Mouse (Mus musculus): ENCODE measurements at regions not wholly inside any gene's neighbourhood (a gene's known extent, or its start where the extent isn't known, plus 50 kb on each side); places are given as distances from the start of the nearest gene placed in this dataset.

GRCm38 (mm10) chr9:94301896-94302295, 236.0 kb downstream of the 1190002N15Rik start:
- Histone ChIP-seq H3K27me3 (ENCODE audit: control insufficient read depth, insufficient read depth, low read length) (no peaks in the 10 kb centered on the region), H3K4me2 (ENCODE audit: low read depth, low read length) (no peak overlapping the region), H3K9ac (ENCODE audit: low read length) (no peak overlapping the region), H3K4me1 (ENCODE audit: control insufficient read depth, insufficient read depth, low read length) (no peaks in the 10 kb centered on the region), H3K4me3 (ENCODE audit: low read length) (no peak overlapping the region), H3K27ac (ENCODE audit: low read length) (no peak overlapping the region), H3K9me3 (replicated peaks; ENCODE audit: control insufficient read depth, low read length) (no peaks in the 10 kb centered on the region), H3K36me3 (ENCODE audit: control insufficient read depth, insufficient read depth) (no peaks in the 10 kb centered on the region)
- WGBS = 89% methylated on average over 1 of the region's 1 CpGs
- ATAC-seq (replicated peaks; ENCODE audit: extremely low read depth, insufficient read depth, low FRiP score) = no peak

- H3K27me3 ChIP-seq (ENCODE audit: control insufficient read depth, insufficient read depth, low read length) = no peaks in the 10 kb centered on the region
- ATAC-seq (replicated peaks; ENCODE audit: extremely low read depth, insufficient read depth, low FRiP score) = no peak
- no peaks in the 10 kb centered on the region for H3K9me3 ChIP-seq (replicated peaks; ENCODE audit: control insufficient read depth, low read length)
- H3K4me1 ChIP-seq (ENCODE audit: control insufficient read depth, insufficient read depth, low read length) = peaks cover 5% of the 10 kb centered on the region; the same call in 1 of the 2 replicates
- no peak overlapping the region for H3K9ac ChIP-seq (ENCODE audit: low read length)
- no peak overlapping the region for H3K27ac ChIP-seq (ENCODE audit: low read length)
- WGBS = 26% methylated on average over 6 of the region's 6 CpGs
- no peak overlapping the region for H3K4me3 ChIP-seq (ENCODE audit: low read length)
- H3K36me3 ChIP-seq (ENCODE audit: control insufficient read depth, insufficient read depth) = no peaks in the 10 kb centered on the region
- 0 out of 2 replicates have a peak overlapping the region, but pooled peaks have one; percentile 6 for H3K4me2 ChIP-seq (ENCODE audit: low read depth, low read length)
These were observed 242.4 kb downstream of the 1190002N15Rik start for GRCm38 (mm10) chr9:94295431-94295830.

- H3K4me3 ChIP-seq (ENCODE audit: low read length) = no peak overlapping the region
- WGBS = 72% methylated on average over 3 of the region's 3 CpGs
- ATAC-seq (replicated peaks; ENCODE audit: extremely low read depth, insufficient read depth, low FRiP score) = no peak
- no peaks in the 10 kb centered on the region for H3K36me3 ChIP-seq (ENCODE audit: control insufficient read depth, insufficient read depth)
- no peaks in the 10 kb centered on the region for H3K27me3 ChIP-seq (ENCODE audit: control insufficient read depth, insufficient read depth, low read length)
- peaks cover 5% of the 10 kb centered on the region; the same call in 1 of the 2 replicates for H3K4me1 ChIP-seq (ENCODE audit: control insufficient read depth, insufficient read depth, low read length)
- no peak overlapping the region for H3K9ac ChIP-seq (ENCODE audit: low read length)
- H3K4me2 ChIP-seq (ENCODE audit: low read depth, low read length) = no peak overlapping the region
- H3K9me3 ChIP-seq (replicated peaks; ENCODE audit: control insufficient read depth, low read length) = no peaks in the 10 kb centered on the region
- H3K27ac ChIP-seq (ENCODE audit: low read length) = no peak overlapping the region
These were observed 245.7 kb downstream of the 1190002N15Rik start for GRCm38 (mm10) chr9:94292147-94292546.

- ATAC-seq (replicated peaks; ENCODE audit: extremely low read depth, insufficient read depth, low FRiP score) = no peak
- Histone ChIP-seq H3K9me3 (replicated peaks; ENCODE audit: control insufficient read depth, low read length) (no peaks in the 10 kb centered on the region), H3K27me3 (ENCODE audit: control insufficient read depth, insufficient read depth, low read length) (no peaks in the 10 kb centered on the region), H3K9ac (ENCODE audit: low read length) (no peak overlapping the region), H3K4me1 (ENCODE audit: control insufficient read depth, insufficient read depth, low read length) (no peaks in the 10 kb centered on the region), H3K4me2 (ENCODE audit: low read depth, low read length) (no peak overlapping the region), H3K4me3 (ENCODE audit: low read length) (no peak overlapping the region), H3K27ac (ENCODE audit: low read length) (no peak overlapping the region), H3K36me3 (ENCODE audit: control insufficient read depth, insufficient read depth) (no peaks in the 10 kb centered on the region)
These were observed 248.3 kb downstream of the 1190002N15Rik start for GRCm38 (mm10) chr9:94289546-94289945.

- Histone ChIP-seq H3K4me3 (ENCODE audit: low read length) (no peak overlapping the region), H3K4me1 (ENCODE audit: control insufficient read depth, insufficient read depth, low read length) (no peaks in the 10 kb centered on the region), H3K9ac (ENCODE audit: low read length) (no peak overlapping the region), H3K36me3 (ENCODE audit: control insufficient read depth, insufficient read depth) (no peaks in the 10 kb centered on the region), H3K27ac (ENCODE audit: low read length) (no peak overlapping the region), H3K27me3 (ENCODE audit: control insufficient read depth, insufficient read depth, low read length) (no peaks in the 10 kb centered on the region), H3K9me3 (replicated peaks; ENCODE audit: control insufficient read depth, low read length) (no peaks in the 10 kb centered on the region), H3K4me2 (ENCODE audit: low read depth, low read length) (no peak overlapping the region)
- no peak for ATAC-seq (replicated peaks; ENCODE audit: extremely low read depth, insufficient read depth, low FRiP score)
- WGBS = 42% methylated on average over 2 of the region's 2 CpGs
These were observed 250.3 kb downstream of the 1190002N15Rik start for GRCm38 (mm10) chr9:94287559-94287958.

- Histone ChIP-seq H3K4me3 (ENCODE audit: low read length) (no peak overlapping the region), H3K36me3 (ENCODE audit: control insufficient read depth, insufficient read depth) (no peaks in the 10 kb centered on the region), H3K9ac (ENCODE audit: low read length) (no peak overlapping the region), H3K27ac (ENCODE audit: low read length) (no peak overlapping the region), H3K9me3 (replicated peaks; ENCODE audit: control insufficient read depth, low read length) (no peaks in the 10 kb centered on the region), H3K4me2 (ENCODE audit: low read depth, low read length) (no peak overlapping the region), H3K27me3 (ENCODE audit: control insufficient read depth, insufficient read depth, low read length) (no peaks in the 10 kb centered on the region), H3K4me1 (ENCODE audit: control insufficient read depth, insufficient read depth, low read length) (no peaks in the 10 kb centered on the region)
- no peak for ATAC-seq (replicated peaks; ENCODE audit: extremely low read depth, insufficient read depth, low FRiP score)
- WGBS = 81% methylated on average over 4 of the region's 4 CpGs
These were observed 259.0 kb downstream of the 1190002N15Rik start for GRCm38 (mm10) chr9:94278657-94279585.

- Histone ChIP-seq H3K27me3 (ENCODE audit: control insufficient read depth, insufficient read depth, low read length) (no peaks in the 10 kb centered on the region), H3K9ac (ENCODE audit: low read length) (no peak overlapping the region), H3K4me3 (ENCODE audit: low read length) (no peak overlapping the region), H3K27ac (ENCODE audit: low read length) (no peak overlapping the region), H3K4me2 (ENCODE audit: low read depth, low read length) (no peak overlapping the region), H3K36me3 (ENCODE audit: control insufficient read depth, insufficient read depth) (no peaks in the 10 kb centered on the region), H3K4me1 (ENCODE audit: control insufficient read depth, insufficient read depth, low read length) (no peaks in the 10 kb centered on the region), H3K9me3 (replicated peaks; ENCODE audit: control insufficient read depth, low read length) (no peaks in the 10 kb centered on the region)
- 87% methylated on average over 3 of the region's 3 CpGs for WGBS
- ATAC-seq (replicated peaks; ENCODE audit: extremely low read depth, insufficient read depth, low FRiP score) = no peak
These were observed 260.8 kb downstream of the 1190002N15Rik start for GRCm38 (mm10) chr9:94277096-94277495.

- Histone ChIP-seq H3K36me3 (ENCODE audit: control insufficient read depth, insufficient read depth) (no peaks in the 10 kb centered on the region), H3K27me3 (ENCODE audit: control insufficient read depth, insufficient read depth, low read length) (no peaks in the 10 kb centered on the region), H3K9ac (ENCODE audit: low read length) (no peak overlapping the region), H3K27ac (ENCODE audit: low read length) (no peak overlapping the region), H3K4me1 (ENCODE audit: control insufficient read depth, insufficient read depth, low read length) (no peaks in the 10 kb centered on the region), H3K4me2 (ENCODE audit: low read depth, low read length) (no peak overlapping the region), H3K9me3 (replicated peaks; ENCODE audit: control insufficient read depth, low read length) (no peaks in the 10 kb centered on the region), H3K4me3 (ENCODE audit: low read length) (no peak overlapping the region)
- WGBS = 86% methylated on average over 5 of the region's 5 CpGs
- no peak for ATAC-seq (replicated peaks; ENCODE audit: extremely low read depth, insufficient read depth, low FRiP score)
These were observed 268.7 kb downstream of the 1190002N15Rik start for GRCm38 (mm10) chr9:94269213-94269612.

GRCm38 (mm10) chr9:94267243-94267642, 270.6 kb downstream of the 1190002N15Rik start:
- Histone ChIP-seq H3K4me1 (ENCODE audit: control insufficient read depth, insufficient read depth, low read length) (no peaks in the 10 kb centered on the region), H3K4me2 (ENCODE audit: low read depth, low read length) (no peak overlapping the region), H3K27me3 (ENCODE audit: control insufficient read depth, insufficient read depth, low read length) (no peaks in the 10 kb centered on the region), H3K9ac (ENCODE audit: low read length) (no peak overlapping the region), H3K4me3 (ENCODE audit: low read length) (no peak overlapping the region), H3K27ac (ENCODE audit: low read length) (no peak overlapping the region), H3K36me3 (ENCODE audit: control insufficient read depth, insufficient read depth) (no peaks in the 10 kb centered on the region), H3K9me3 (replicated peaks; ENCODE audit: control insufficient read depth, low read length) (no peaks in the 10 kb centered on the region)
- ATAC-seq (replicated peaks; ENCODE audit: extremely low read depth, insufficient read depth, low FRiP score) = no peak
- WGBS = 80% methylated on average over 1 of the region's 1 CpGs

Data from heart, embryonic 16.5 days (tissue).